Mouse (Mus musculus) liver, embryonic 14.5 days (tissue): Measurements from ENCODE around the gene Dhx29. TPM values are rescaled to one million over a fixed set of nuclear protein-coding genes. Genes with fewer than 3 reads are reported as not detected.

Experiments
- ATAC-seq: fragments of 200-750 bp; cut with Nextera tagmentation; 2 replicates; pipeline ENCODE4 v1.8.0; 2017; ENCODE audit warnings: moderate number of reproducible peaks, mild to moderate bottlenecking, moderate library complexity; ENCODE audit not compliant: insufficient read depth
- DNase-seq, 3 experiments: peaks; one replicate each; pipeline ENCODE4 v3.0.0-alpha.2; 2012 to 2013; ENCODE audit warnings: low read depth in 3 of 3, low spot score in 3 of 3
- H3K27ac ChIP-seq: fragments of 300-500 bp; sonication (generic); 2 replicates; pipeline ENCODE4 v1.5.1; 2014; ENCODE audit warnings: moderate library complexity, mild to moderate bottlenecking, control low read depth, inconsistent platforms
- H3K27me3 ChIP-seq: fragments of 300-500 bp; sonication (generic); 2 replicates; pipeline ENCODE4 v1.6.1; 2014; ENCODE audit warnings: mild to moderate bottlenecking, low read length, moderate library complexity; ENCODE audit not compliant: control insufficient read depth, insufficient read depth
- H3K36me3 ChIP-seq: fragments of 300-500 bp; sonication (generic); replicated peaks from 2 replicates; pipeline ENCODE4 v1.6.1; 2014; ENCODE audit warnings: low read depth; ENCODE audit not compliant: control insufficient read depth, insufficient read depth
- H3K4me1 ChIP-seq, 2 experiments: fragments of 200-500 bp in 1 of 2; fragments of 300-500 bp in 1 of 2; sonication (generic) in 1 of 2; replicated peaks; 2 replicates each; pipeline ENCODE4 v1.6.1; 2012 to 2014; ENCODE audit warnings: antibody characterized with exemption in 1 of 2, inconsistent platforms in 1 of 2, low read length in 1 of 2; ENCODE audit not compliant: control insufficient read depth in 2 of 2, insufficient read depth in 2 of 2
- H3K4me2 ChIP-seq: fragments of 300-500 bp; sonication (generic); 2 replicates; pipeline ENCODE4 v1.6.1; 2014; ENCODE audit warnings: low read depth, mild to moderate bottlenecking, control low read depth, moderate library complexity
- H3K4me3 ChIP-seq, 2 experiments: fragments of 200-500 bp in 1 of 2; fragments of 300-500 bp in 1 of 2; sonication (generic) in 1 of 2; 2 replicates each; pipeline ENCODE4 v1.5.1; 2012 to 2014; ENCODE audit warnings: low read depth in 2 of 2, low read length in 2 of 2, mild to moderate bottlenecking in 2 of 2, control low read depth in 1 of 2, inconsistent platforms in 1 of 2, moderate library complexity in 1 of 2; ENCODE audit not compliant: insufficient read depth in 1 of 2
- H3K9ac ChIP-seq: fragments of 300-500 bp; sonication (generic); replicated peaks from 2 replicates; pipeline ENCODE4 v1.6.1; 2014; ENCODE audit warnings: mild to moderate bottlenecking, control low read depth, moderate library complexity
- H3K9me3 ChIP-seq: fragments of 300-500 bp; sonication (generic); 2 replicates; pipeline ENCODE4 v1.6.1; 2016; ENCODE audit warnings: low read length, mixed read lengths; ENCODE audit not compliant: control insufficient read depth
- CTCF ChIP-seq: IDR thresholded peaks from 2 replicates; pipeline ENCODE4 v1.5.1; 2016; ENCODE audit warnings: antibody characterized with exemption, low read depth, control low read depth
- EP300 ChIP-seq: IDR thresholded peaks from 2 replicates; pipeline ENCODE4 v1.6.1; 2016; ENCODE audit warnings: antibody characterized with exemption, low read depth
- WGBS: fragments of 180-500 bp; shearing (Covaris S2); extraction: QIAGEN DNeasy Blood & Tissue Kit; methylation state at CpG from one replicate; pipeline ENCODE4 v1.1.7; 2014; ENCODE audit not compliant: insufficient replicate concordance; 5-methylcytosine and 5-hydroxymethylcytosine counted together
- polyA plus RNA-seq, 2 experiments: library from polyadenylated mRNA; depleted of rRNA in 1 of 2; stranded (reverse) in 1 of 2; unstranded in 1 of 2; fragments of >200 nt; fragmentation: Nextera tagmentation in 1 of 2; extraction: Ambion mirVana in 1 of 2; gene quantifications; 2 replicates each; pipeline versions ENCODE4 v1.2.1 to v1.2.3; 2012 to 2014

Dhx29 gene
- polyA plus RNA-seq, 2 experiments, result 3.9 to 6.6 TPM

- peaks cover 4% of the 10 kb centered on the region; the same call in 1 of the 2 replicates for H3K36me3 ChIP-seq
- 84% methylated on average over 8 of the region's 8 CpGs for WGBS
- no peak for DNase-seq
Measured at GRCm38 (mm10) chr13:112954067-112954466, 26.8 kb downstream of the Dhx29 start.

GRCm38 (mm10) chr13:112963081-112963480, 35.8 kb downstream of the Dhx29 start:
- Histone ChIP-seq H3K4me3 (no peak overlapping the region), H3K4me2 (no peak overlapping the region), H3K36me3 (no peaks in the 10 kb centered on the region; the same call in none of the 2 replicates), H3K27me3 (no peaks in the 10 kb centered on the region), H3K27ac (no peak overlapping the region), H3K9ac (no peak overlapping the region), H3K9me3 (no peaks in the 10 kb centered on the region), H3K4me1 (no peaks in the 10 kb centered on the region)
- TF ChIP-seq EP300, result no peak
- TF ChIP-seq CTCF, result no peak
- ATAC-seq, result no peak
- 76% methylated on average over 5 of the region's 5 CpGs for WGBS
- no peak for DNase-seq

More at GRCm38 (mm10) chr13:112954067-112954466, 26.8 kb downstream of the Dhx29 start:
- Histone ChIP-seq H3K4me2 (no peak overlapping the region), H3K4me1 (no peaks in the 10 kb centered on the region), H3K9ac (no peak overlapping the region), H3K4me3 (no peak overlapping the region), H3K27me3 (no peaks in the 10 kb centered on the region), H3K9me3 (no peaks in the 10 kb centered on the region), H3K27ac (no peak overlapping the region)
- ATAC-seq, result no peak
- TF ChIP-seq CTCF, result no peak
- TF ChIP-seq EP300, result no peak

GRCm38 (mm10) chr13:112964421-112964820, 37.2 kb downstream of the Dhx29 start:
- H3K27ac ChIP-seq, result no peak overlapping the region
- no peak overlapping the region for H3K9ac ChIP-seq
- no peak for DNase-seq
- no peak for ATAC-seq
- no peaks in the 10 kb centered on the region for H3K9me3 ChIP-seq
- TF ChIP-seq EP300, result no peak
- no peak for TF ChIP-seq CTCF
- WGBS, result 84% methylated on average over 12 of the region's 12 CpGs
- H3K36me3 ChIP-seq, result no peaks in the 10 kb centered on the region; the same call in none of the 2 replicates
- H3K4me2 ChIP-seq, result no peak overlapping the region
- no peaks in the 10 kb centered on the region for H3K4me1 ChIP-seq
- no peak overlapping the region for H3K4me3 ChIP-seq
- H3K27me3 ChIP-seq, result no peaks in the 10 kb centered on the region

- TF ChIP-seq CTCF (no peak), EP300 (no peak)
- 75% methylated on average over 5 of the region's 5 CpGs for WGBS
- Histone ChIP-seq H3K27ac (no peak overlapping the region), H3K4me1 (no peaks in the 10 kb centered on the region), H3K9ac (no peak overlapping the region), H3K9me3 (no peaks in the 10 kb centered on the region), H3K4me2 (no peak overlapping the region), H3K36me3 (no peaks in the 10 kb centered on the region; the same call in none of the 2 replicates), H3K27me3 (no peaks in the 10 kb centered on the region), H3K4me3 (no peak overlapping the region)
- ATAC-seq (no peak), DNase-seq (no peak)
Measured at GRCm38 (mm10) chr13:112967267-112967666, 40.0 kb downstream of the Dhx29 start.

DNA sequence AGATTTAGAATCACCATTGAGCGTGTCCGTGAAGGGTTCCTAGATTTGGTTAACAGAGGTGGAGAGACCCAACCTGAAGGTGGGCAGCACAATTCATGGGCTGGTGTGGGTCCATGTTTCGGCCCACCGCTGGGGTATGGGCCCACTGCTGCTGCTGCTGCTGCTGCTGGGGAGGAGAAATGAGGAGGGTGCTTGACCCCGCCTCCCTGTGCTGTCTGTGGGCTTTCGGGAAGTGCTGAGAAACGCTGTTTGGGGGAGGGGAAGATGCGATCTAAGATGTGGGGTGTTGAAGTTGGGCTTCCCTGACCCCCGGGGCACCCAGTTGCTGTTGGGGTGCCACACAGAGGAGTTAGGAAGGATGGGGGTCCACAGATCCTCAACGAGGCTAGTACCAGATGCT, 49.5 kb downstream of the Dhx29 start:
- no peak for DNase-seq
- no peak overlapping the region for H3K27ac ChIP-seq
- no peak for ATAC-seq
- peaks cover 3% of the 10 kb centered on the region for H3K27me3 ChIP-seq
- no peak overlapping the region for H3K4me3 ChIP-seq
- no peak overlapping the region for H3K9ac ChIP-seq
- H3K9me3 ChIP-seq, result no peaks in the 10 kb centered on the region
- H3K4me1 ChIP-seq, result no peaks in the 10 kb centered on the region
- 23% methylated on average over 10 of the region's 10 CpGs for WGBS
- H3K4me2 ChIP-seq, result no peak overlapping the region
- H3K36me3 ChIP-seq, result no peaks in the 10 kb centered on the region
- TF ChIP-seq EP300, result no peak
- no peak for TF ChIP-seq CTCF
